7 mouse cellular contexts compared by ENCODE assay signal in genomic region chr16:39052971-39053370, GRCm38 (mm10).
DNase-seq lines count a peak whose midpoint lies in the region.

No protein-coding gene starts in this region.

- DNase-seq in A20 (ENCODE audit: low read depth, low spot score) = peak; percentile 56
- DNase-seq in ES-CJ7 (ENCODE audit: low read depth, low spot score) = peak; percentile 71
- peak; percentile 12 for DNase-seq in cerebellum, adult 11-12 months
- peak; percentile 80 for DNase-seq in forelimb bud, embryonic 11.5 days (ENCODE audit: low read depth, low spot score)
- peak; percentile 61 to 87 for DNase-seq in kidney, postnatal 36 days
- peak; percentile 29 to 33 for DNase-seq in lung, adult 18-20 months
- DNase-seq in right cerebral cortex, postnatal 25 days = peak; percentile 74

Comparison
In these comparisons a context has a peak if more than half of its experiments do, and no peak if none do; other contexts are left out.
1. Peak in every context shown above with its lines: DNase-seq.
2. DNase-seq: peak in every context shown above with its lines; median percentile 80 in forelimb bud, embryonic 11.5 days; 74 in kidney, postnatal 36 days; 74 in right cerebral cortex, postnatal 25 days; 71 in ES-CJ7; 56 in A20; 31 in lung, adult 18-20 months; 12 in cerebellum, adult 11-12 months.